Comparison of ENCODE assay signal across 8 mouse cellular contexts in the genomic region with DNA sequence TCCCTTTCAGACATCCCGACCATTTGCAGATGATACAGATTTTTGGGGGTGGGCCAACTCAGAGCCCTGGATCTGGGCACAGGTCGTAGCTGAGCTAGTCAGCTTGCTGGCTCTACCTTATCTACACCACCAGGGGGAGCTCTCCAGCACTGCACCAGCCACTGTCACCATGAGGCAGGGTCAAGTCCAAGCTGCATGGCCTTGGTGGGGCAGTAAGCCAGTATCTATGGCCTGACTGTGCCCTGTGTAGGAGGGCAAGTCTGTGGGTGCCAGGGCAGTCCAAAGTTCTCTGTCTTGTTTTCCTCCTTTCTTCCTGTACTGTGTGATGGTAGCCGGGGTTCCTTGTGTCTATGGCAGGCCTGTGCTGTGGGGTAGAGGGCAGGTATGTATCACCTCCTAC.
A peak's percentile ranks its signal among the peaks of the same experiment; 100 is the strongest.
DNase-seq lines count a peak whose midpoint lies in the region; ATAC-seq and TF ChIP-seq lines count a peak whose summit lies in the region.
"Had no signal": no experiment of that assay in that cellular context is flagged by ENCODE, and none has a peak within 500 bp of the region (broad histone marks: within the 10 kb centered on the region; RNA-seq: fewer than 3 reads in every experiment).

No protein-coding gene starts in this region.

- no peaks in the 10 kb centered on the region for H3K4me1 ChIP-seq in midbrain, embryonic 11.5 days (ENCODE audit: control insufficient read depth, insufficient read depth, low read length)
- H3K4me1 ChIP-seq in midbrain, embryonic 16.5 days (ENCODE audit: control insufficient read depth, insufficient read depth, low read length) = no peaks in the 10 kb centered on the region
- H3K4me1 ChIP-seq in embryonic fibroblast, embryonic 13.5 days (ENCODE audit: control insufficient read depth, insufficient read depth, low read length) = no peaks in the 10 kb centered on the region
- no peaks in the 10 kb centered on the region for H3K4me1 ChIP-seq in kidney, embryonic 16.5 days (ENCODE audit: insufficient read depth, low read length)
- H3K4me1 ChIP-seq in megakaryocyte, embryonic 14.5 days = no peaks in the 10 kb centered on the region

- ATAC-seq in midbrain, embryonic 11.5 days (ENCODE audit: low FRiP score) = peak; percentile 78
- no peak for ATAC-seq in midbrain, embryonic 16.5 days
- ATAC-seq in kidney, embryonic 16.5 days (ENCODE audit: low FRiP score, low TSS enrichment) = peak; percentile 49; the same call in 1 of the 2 replicates
- ATAC-seq in erythroblast, adult 5-6 weeks (replicated peaks; ENCODE audit: low FRiP score, poor library complexity, severe bottlenecking) = no peak

- no peaks in the 10 kb centered on the region for H3K36me3 ChIP-seq in midbrain, embryonic 11.5 days (ENCODE audit: control insufficient read depth, insufficient read depth, low read length)
- no peaks in the 10 kb centered on the region for H3K36me3 ChIP-seq in midbrain, embryonic 16.5 days (ENCODE audit: control insufficient read depth, insufficient read depth, low read length)
- no peaks in the 10 kb centered on the region for H3K36me3 ChIP-seq in kidney, embryonic 16.5 days (ENCODE audit: insufficient read depth, low read length)
- no peaks in the 10 kb centered on the region for H3K36me3 ChIP-seq in megakaryocyte, embryonic 14.5 days (replicated peaks; ENCODE audit: low read length)

- H3K27ac ChIP-seq in midbrain, embryonic 11.5 days (ENCODE audit: low read depth, low read length) = no peak overlapping the region
- H3K27ac ChIP-seq in midbrain, embryonic 16.5 days (ENCODE audit: low read length) = no peak overlapping the region
- H3K27ac ChIP-seq in embryonic fibroblast, embryonic 13.5 days (ENCODE audit: insufficient read depth, low read length) = no peak overlapping the region
- no peak overlapping the region for H3K27ac ChIP-seq in kidney, embryonic 16.5 days (ENCODE audit: low read length)
- H3K27ac ChIP-seq: macrophage had no signal

- no peaks in the 10 kb centered on the region for H3K27me3 ChIP-seq in midbrain, embryonic 11.5 days (ENCODE audit: control insufficient read depth, insufficient read depth, low read length)
- no peaks in the 10 kb centered on the region for H3K27me3 ChIP-seq in midbrain, embryonic 16.5 days (ENCODE audit: control insufficient read depth, insufficient read depth, low read depth, low read length)
- H3K27me3 ChIP-seq in kidney, embryonic 16.5 days (ENCODE audit: insufficient read depth, low read length) = no peaks in the 10 kb centered on the region; the same call in 1 of the 2 replicates
- H3K27me3 ChIP-seq in megakaryocyte, embryonic 14.5 days (replicated peaks) = no peaks in the 10 kb centered on the region

- H3K9me3 ChIP-seq in midbrain, embryonic 11.5 days (ENCODE audit: control insufficient read depth, low read length) = no peaks in the 10 kb centered on the region
- H3K9me3 ChIP-seq in midbrain, embryonic 16.5 days (replicated peaks; ENCODE audit: control insufficient read depth, low read length, poor library complexity, severe bottlenecking) = no peaks in the 10 kb centered on the region
- no peaks in the 10 kb centered on the region for H3K9me3 ChIP-seq in kidney, embryonic 16.5 days (ENCODE audit: low read length)
- peaks cover 5% of the 10 kb centered on the region; the same call in 1 of the 2 replicates for H3K9me3 ChIP-seq in megakaryocyte, embryonic 14.5 days

- no peak overlapping the region for H3K4me2 ChIP-seq in midbrain, embryonic 11.5 days
- H3K4me2 ChIP-seq in midbrain, embryonic 16.5 days (ENCODE audit: low read length) = no peak overlapping the region
- H3K4me2 ChIP-seq in kidney, embryonic 16.5 days (replicated peaks; ENCODE audit: low read depth, low read length) = no peak overlapping the region

- peak; percentile 80 for TF ChIP-seq CTCF in embryonic fibroblast, embryonic 13.5 days (IDR thresholded peaks at IDR 0.05; ENCODE audit: borderline replicate concordance, insufficient read depth, low read length)

- no peak overlapping the region for H3K9ac ChIP-seq in midbrain, embryonic 11.5 days (ENCODE audit: low read length)
- H3K9ac ChIP-seq in midbrain, embryonic 16.5 days (ENCODE audit: low read depth, low read length) = no peak overlapping the region
- no peak overlapping the region for H3K9ac ChIP-seq in kidney, embryonic 16.5 days (replicated peaks; ENCODE audit: low read length)

- DNase-seq in midbrain, embryonic 11.5 days (ENCODE audit: low spot score, missing footprints) = no peak
- peak; percentile 45 for DNase-seq in adipocyte (ENCODE audit: low spot score)

- no peak for TF ChIP-seq POLR2A in embryonic fibroblast, embryonic 13.5 days (IDR thresholded peaks at IDR 0.05; ENCODE audit: low read depth, low read length)

- H3K4me3 ChIP-seq in midbrain, embryonic 11.5 days (ENCODE audit: low read depth, low read length) = no peak overlapping the region
- H3K4me3 ChIP-seq in midbrain, embryonic 16.5 days (ENCODE audit: low read depth, low read length) = no peak overlapping the region
- H3K4me3 ChIP-seq in embryonic fibroblast, embryonic 13.5 days (ENCODE audit: insufficient read depth, low read length) = no peak overlapping the region
- H3K4me3 ChIP-seq in kidney, embryonic 16.5 days (ENCODE audit: low read length) = no peak overlapping the region
- peak overlapping the region; percentile 46 for H3K4me3 ChIP-seq in megakaryocyte, embryonic 14.5 days (replicated peaks)

- 69% methylated on average over 3 of the region's 3 CpGs for WGBS in midbrain, embryonic 11.5 days
- WGBS in midbrain, embryonic 16.5 days = 69% methylated on average over 3 of the region's 3 CpGs
- 63% methylated on average over 3 of the region's 3 CpGs for WGBS in kidney, embryonic 16.5 days

Comparison
In these comparisons a context has a peak if more than half of its experiments do, and no peak if none do; other contexts are left out.
1. ATAC-seq: peak in midbrain, embryonic 11.5 days (single experiment) and kidney, embryonic 16.5 days (single experiment); none in midbrain, embryonic 16.5 days (single experiment) and erythroblast, adult 5-6 weeks (single experiment).